Mouse (Mus musculus): Measurements from ENCODE around the gene A630001G21Rik. TPM values are rescaled to one million over a fixed set of nuclear protein-coding genes. Genes with fewer than 3 reads are reported as not detected.

Gene A630001G21Rik
- total RNA-seq, 2 experiments from 2014 or later = 0.45 to 1.1 TPM

DNA sequence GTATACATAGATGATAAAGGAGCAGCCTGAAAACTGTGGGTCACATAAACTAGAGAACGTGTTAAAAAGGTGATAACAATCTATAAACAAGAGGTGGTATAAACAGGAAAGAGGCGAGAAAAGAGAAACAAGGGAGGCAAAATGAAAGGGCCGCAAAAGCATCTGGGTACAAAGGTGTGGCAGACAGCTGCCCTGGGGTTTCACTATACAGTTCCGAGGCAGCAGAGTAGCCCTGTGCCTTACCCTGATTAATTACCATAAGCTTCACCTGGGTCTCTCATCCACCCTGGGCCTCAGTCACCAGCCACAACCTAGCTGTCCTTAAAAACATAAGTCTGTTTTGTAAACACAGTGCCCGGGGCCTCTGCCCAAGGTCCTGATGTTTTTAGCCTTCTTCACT is 91.8 kb downstream of the A630001G21Rik start:
- intact Hi-C loops (cut with DNase I) = no loop called here
- no peak for DNase-seq

GRCm38 (mm10) chr1:85680226-85680625 is 98.2 kb downstream of the A630001G21Rik start:
- DNase-seq = no peak
- intact Hi-C loops (cut with DNase I) = no loop called here

Small RNA genes within 50 kb of the gene (microRNA-seq; reads per million reads assigned to microRNA genes)
- gene Gm25472 = 0 reads per million in 2 experiments
- 0 to 0.24 reads per million in 2 experiments for gene Mir8096

Other genes starting within 250 kb of the A630001G21Rik start
- gene G530012D18Rik, start 203.0 kb downstream of the A630001G21Rik start, total RNA-seq (2021) = not detected
- 1 to 10 TPM; 3.1 to 3.8 TPM for gene Sp110, start 179.8 kb downstream of the A630001G21Rik start, total RNA-seq (2021)
- 1 to 10 TPM; 1.5 to 2.0 TPM for gene Sp140, start 178.3 kb downstream of the A630001G21Rik start, total RNA-seq (2021)
- 10 to 100 TPM in 1 of 2 experiments, 1 to 10 TPM in 1; 7.4 to 10.5 TPM for gene Sp100, start 128.7 kb downstream of the A630001G21Rik start, total RNA-seq (2021)
- 100 to 1,000 TPM; 106 to 108 TPM for gene Cab39, start 14.8 kb upstream of the A630001G21Rik start, total RNA-seq (2021)
- 100 to 1,000 TPM in 1 of 2 experiments, 10 to 100 TPM in 1; 96.4 to 109 TPM for gene Itm2c, start 115.6 kb upstream of the A630001G21Rik start, total RNA-seq (2021)
- gene 4933407L21Rik, start 149.8 kb upstream of the A630001G21Rik start, total RNA-seq (2021) = under 1 TPM in 1 of 2 experiments, not detected in 1; 0.17 TPM
- not detected for gene Gpr55, start 182.4 kb upstream of the A630001G21Rik start, total RNA-seq (2021)
- gene Spata3, start 238.2 kb upstream of the A630001G21Rik start, total RNA-seq (2021) = not detected

Measured in heart, postnatal 10 days (tissue).